Mouse (Mus musculus): ENCODE measurements around the gene Ckap5. TPM values are rescaled to one million over a fixed set of nuclear protein-coding genes. Genes with fewer than 3 reads are reported as not detected.

Gene Ckap5
- total RNA-seq, 2 experiments from 2014 or later: 119 to 125 TPM

DNA sequence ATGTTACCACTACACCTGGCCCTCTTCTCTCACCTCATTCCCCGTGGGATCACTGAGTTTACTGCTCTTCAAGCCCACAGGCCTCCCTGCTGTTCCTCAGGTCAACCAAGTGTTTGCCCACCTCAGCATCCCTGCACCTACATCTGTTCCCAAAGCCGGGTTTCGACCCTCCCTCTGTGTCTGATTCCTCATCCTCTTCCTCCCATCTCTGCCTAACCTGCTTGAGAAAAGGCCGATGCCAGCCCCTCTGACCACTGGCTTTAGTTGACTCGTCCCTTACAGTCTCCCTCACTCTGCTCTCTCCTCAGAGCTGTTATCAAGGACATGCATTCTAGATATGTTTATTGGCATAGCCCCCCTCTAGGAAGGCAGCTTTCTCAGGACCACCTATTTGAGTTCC, 100.9 kb downstream of the Ckap5 start:
- DNase-seq: no peak

DNA sequence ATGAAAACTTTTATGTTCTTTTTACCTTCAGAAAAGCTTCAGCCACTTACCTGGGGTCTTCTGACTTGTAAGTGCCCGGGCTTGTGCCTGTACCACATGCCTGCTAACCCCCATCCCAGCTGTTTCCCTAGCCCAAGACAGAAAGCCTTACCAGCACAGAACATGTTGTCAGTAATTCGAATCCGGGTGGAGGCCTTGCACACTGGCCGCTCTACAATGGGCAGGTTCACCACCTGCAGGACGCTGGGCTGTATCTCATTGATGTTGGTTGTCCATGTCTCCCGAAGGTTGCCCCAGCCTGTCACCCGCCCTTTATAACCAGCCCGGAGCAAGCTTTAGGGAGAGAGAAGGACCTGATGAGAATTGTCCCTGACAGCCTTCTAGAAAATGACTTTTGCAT, 101.6 kb downstream of the Ckap5 start:
- no peak for DNase-seq

DNA sequence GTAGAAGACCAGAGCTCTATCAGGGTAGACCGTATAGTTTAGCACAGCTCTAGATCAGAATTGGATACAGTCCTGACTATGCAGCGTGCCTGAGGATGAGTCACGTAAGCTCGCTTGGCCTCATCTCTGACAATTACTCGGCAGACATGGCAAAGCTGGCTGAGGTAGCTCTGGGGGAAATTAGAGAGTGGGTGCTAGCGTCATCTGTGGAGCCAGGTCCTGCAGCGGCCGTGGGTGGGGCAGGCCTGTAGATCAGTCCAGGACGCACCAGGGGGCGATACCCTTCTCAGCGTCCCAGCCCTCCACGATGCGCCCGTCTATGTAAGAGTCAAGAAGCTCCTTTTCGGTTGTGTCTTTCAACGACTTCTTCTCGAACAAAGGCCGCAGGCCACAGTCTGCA, 103.1 kb downstream of the Ckap5 start:
- peak; percentile 39 for DNase-seq

DNA sequence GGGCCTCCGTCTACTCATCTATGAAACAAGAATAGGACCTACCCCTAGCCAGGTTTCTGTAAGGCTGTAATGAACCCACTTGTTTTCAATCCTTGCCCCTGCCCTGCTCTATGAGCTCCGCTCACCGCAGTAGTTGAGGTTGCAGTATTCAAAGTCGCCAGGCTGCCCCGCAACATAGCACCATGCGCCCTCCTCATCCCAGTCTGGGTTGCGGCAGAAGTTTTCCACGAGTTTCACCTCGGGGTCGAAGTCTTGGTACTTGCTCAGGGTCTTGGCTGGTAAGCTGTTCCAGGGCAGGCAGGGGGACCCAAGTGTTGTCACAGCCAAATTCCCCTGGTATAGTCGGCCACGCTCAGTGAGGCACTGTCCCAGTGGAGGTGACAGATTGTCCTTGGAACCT, 103.8 kb downstream of the Ckap5 start:
- DNase-seq: no peak

DNA sequence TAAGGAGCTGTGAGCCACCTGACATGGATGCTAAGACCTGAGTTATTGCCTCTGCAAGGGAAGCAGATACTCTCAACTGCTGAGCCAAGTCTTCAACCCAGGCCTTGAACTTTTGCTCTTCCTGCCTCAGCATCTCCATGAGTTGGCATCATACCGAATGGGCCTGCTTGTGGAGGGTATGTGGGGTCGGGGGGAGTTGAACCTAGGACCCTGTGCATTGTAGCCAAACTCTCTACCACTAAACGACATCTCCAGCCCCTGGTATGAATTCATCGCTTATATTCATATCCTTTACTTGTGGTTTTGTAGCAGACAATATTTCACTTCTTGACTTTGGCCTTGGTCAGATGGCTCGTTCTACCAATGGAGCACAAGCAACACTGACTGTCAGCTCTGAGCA, 105.3 kb downstream of the Ckap5 start:
- DNase-seq: no peak

DNA sequence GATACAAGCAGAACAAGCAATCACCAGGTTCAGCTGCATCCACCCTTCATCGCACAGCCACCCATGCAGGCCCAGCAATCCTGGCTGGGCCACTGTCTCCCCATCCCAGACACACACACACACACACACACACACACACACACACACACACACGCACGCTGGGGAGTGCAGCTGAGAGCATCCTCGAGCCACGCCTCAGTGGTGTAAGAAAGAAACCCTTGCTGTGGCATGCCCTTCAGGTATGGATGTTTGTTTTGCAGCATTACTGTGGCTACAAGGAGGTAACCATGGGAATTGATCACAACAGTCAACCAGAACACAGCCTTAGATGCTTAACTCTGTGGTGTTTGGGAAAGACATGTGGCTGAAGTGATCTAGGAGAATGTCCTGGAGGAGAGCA, 105.8 kb downstream of the Ckap5 start:
- DNase-seq: no peak

DNA sequence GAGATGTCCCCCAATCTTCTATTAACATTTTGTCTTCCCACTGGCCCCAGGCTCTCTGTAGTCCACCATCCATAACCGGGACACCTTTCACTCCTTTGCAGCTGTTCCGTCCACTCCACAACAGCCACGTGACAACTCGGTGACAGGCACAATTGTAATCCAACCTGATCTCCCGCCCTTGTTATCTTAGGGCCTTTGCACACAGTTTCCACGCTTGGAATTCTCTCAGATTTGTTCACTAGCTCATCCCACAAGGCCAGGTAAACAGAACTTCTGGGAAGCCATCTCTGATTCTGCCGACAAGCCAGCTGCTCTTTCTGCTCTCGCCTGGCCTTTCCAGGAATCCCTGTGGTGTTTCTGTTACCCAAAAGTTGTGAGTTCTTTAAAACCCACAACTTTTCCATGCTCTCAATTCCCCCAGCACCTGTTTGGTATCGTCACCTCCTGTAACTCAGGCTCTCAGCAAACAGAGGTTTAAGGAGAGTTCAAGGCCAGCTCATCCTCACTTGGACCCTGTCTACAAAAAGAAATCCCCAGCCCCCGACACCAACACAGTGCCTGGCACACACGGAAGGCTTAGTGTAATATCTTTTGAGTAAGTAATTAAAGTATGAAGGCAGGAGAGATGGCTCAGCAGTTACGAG, 106.9 kb downstream of the Ckap5 start:
- DNase-seq: no peak

DNA sequence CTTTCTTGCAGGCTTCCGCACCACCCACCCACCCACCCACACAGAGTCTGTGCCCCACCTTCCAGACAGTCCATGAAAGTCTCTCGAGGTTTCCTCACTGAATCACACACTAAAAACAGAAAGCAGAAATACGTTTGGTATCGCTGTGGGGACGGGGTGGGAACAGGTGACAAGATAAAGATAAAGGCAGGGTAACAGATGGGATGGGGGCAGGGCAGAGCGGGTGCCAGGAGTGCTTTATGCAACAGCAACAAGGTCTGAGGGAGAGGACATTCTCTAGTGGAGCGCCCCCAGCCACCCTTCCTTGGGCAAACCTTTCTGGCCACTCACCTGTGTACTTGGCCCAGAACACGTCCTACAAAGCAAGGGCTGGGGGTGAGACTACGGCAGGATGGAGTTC, 108.3 kb downstream of the Ckap5 start:
- DNase-seq: no peak

DNA sequence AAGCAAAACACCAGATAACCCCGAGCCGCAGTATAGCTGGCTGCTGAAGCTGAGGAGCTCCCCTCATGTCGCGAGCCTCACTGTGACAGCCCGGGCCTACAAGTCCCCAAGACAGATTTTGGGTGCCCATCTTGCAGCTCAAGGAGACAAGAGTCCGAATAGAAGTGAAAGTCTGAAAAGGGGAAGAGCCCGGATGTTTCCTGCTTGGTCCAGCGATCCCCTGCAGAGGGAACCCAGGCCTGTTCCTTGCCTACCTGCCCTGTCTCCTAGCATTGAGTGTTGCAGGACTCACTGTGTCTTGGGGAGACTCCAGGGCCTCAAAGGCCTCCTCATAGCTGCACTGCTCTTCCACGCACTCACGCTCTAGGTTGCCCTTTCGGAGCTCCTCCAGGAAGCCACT, 108.9 kb downstream of the Ckap5 start:
- DNase-seq: no peak

DNA sequence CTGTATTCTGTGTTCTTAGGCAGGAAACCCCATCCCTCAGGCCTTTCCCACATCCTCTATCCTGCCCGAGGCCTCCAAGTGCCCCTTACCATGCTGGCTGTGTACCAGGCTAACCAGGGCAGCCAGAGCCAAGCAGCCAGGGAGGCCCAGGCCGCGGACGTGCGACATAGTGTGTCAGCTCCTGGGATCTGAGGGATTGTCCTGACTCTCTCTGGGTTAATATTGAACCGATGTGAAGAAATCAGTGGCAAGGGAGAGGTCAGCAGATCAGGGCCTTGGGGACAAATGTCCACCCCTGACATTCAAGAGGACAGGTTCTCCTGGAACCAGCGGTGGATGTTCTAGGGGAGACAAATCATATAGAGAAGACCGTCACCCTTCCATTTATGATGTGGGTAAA, 109.7 kb downstream of the Ckap5 start, which contains the start of gene F2:
TSS of gene F2 (minus strand) at position 186 of the 400 bp plus-strand sequence.
- DNase-seq: no peak

DNA sequence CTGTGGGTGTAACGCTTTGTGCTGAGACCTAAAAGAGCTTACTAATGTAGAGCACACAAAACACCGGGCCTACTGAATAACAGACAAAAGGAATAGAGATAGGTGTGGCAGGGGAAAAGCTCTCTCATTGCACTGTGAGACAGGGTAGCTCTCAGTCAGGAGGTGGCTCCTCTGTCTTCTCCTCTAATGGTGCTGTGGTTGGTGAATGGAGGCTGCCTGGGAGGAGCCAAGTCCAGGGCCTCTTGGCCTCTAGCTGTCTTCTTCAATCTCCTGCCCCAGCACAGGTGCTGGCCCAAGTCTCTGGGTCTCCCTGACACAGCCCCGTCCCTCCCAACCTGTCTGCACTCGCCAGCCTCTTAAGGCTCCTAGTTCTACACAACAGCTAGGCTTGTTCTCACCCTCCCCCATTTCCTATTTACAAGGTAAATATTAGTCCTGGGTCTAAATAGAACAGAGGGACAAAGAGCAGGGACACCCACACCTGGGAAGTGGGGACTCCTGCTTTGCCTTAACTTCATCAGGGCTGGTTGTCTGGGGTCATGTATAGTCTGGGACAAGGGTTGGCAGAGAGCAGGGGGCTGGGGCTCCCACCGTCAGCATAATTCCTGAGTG, 110.3 kb downstream of the Ckap5 start:
- DNase-seq: no peak

DNA sequence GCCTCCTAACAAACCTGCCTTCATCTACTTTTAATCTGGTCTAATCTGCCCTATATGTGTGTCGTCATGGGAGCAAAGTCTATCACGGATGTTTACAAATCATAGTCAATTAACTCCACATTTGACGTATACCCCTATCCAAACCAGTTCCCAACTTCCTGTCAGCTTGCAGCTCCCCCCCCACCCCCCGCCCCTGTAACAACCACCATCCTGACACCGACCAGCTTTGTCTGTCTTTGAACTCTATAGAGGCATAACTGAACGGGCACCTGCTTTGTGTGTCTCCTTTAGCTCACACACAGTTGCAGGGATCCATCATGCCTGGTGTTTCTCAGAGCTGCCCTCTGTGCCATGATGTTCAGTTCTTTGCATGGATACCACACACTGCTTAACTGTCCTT, 112.4 kb downstream of the Ckap5 start:
- no peak for DNase-seq

DNA sequence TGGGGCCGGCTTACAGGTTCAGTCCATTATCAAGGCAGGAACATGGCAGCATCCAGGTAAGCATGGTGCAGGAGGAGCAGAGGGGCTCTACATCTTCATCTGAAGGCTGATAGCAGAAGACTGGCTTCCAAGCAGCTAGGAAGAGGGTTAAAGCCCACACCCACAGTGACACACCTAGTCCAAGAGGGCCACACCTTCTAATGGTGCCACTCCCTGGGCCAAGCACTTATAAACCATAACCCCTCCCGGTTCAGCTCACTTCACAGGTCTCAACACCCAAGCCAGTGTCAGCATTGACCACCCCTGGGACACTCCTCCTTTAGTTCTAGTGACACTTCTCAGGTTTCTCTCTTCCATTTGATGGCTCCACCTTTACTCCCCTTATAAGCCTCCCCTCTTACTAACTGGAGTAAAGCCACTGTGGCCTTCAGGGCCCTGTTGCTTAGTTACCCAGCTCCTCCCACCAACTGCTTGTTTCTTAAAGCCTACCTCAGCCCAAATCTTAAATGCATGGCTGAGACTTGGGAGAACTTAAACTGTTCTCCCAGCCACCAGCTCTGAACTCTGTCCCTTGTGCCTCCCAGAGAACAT, 116.4 kb downstream of the Ckap5 start:
- DNase-seq: no peak

DNA sequence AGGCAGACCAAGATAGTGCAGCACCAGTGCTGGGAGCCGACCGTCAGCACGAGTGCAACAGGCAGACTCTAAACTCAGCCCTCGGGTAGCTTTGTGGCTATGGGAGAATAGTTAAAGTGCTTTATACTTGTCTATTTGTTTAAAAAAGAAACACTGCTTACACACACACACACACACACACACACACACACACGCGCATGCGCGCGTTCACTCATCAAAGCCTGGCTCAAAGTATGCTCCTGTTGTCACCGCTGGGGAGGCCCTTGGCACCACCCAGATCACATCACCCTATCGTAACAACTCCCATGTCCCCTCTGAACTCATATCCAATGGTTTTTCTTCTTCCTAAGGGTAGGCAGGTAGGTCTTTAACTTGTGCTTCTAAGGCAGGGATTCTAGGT, 117.5 kb downstream of the Ckap5 start:
- DNase-seq: no peak

DNA sequence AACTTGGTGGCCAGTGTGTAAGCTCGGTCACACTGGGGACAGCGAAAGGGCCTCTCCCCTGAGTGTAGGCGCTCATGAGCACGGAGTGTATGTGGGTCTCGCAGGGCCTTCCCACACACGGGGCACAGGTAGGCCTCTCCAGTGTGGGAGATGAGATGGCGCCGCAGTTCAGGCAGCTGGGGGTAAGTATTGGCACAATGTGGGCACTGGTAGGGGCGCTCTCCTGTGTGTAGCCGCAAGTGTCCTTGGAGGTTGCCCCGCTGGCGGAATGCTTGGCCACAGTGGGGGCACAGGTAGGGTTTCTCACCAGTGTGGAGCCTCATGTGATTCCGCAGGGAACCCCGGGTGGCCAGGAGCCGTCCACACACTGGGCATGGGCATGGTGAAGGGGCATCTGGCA, 118.8 kb downstream of the Ckap5 start:
- DNase-seq: no peak

DNA sequence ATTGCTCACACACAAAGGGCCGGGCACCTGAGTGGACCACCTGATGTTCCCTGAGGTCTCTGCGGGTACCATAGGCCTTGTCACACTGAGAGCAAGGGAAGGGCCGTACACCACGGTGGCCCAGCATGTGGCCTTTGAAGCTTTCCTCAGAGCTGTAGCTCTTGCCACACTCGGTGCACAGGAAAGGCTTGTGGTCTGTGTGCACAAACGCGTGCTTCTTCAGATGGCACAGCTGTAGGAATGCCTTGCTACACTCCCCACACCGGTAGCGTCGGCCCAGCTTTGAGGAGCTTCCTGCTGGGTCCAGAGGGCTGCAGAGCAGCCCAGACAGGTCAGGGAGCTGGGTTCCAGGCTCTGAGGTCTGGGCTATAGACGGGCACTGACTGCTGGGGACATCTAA, 119.2 kb downstream of the Ckap5 start:
- no peak for DNase-seq

DNA sequence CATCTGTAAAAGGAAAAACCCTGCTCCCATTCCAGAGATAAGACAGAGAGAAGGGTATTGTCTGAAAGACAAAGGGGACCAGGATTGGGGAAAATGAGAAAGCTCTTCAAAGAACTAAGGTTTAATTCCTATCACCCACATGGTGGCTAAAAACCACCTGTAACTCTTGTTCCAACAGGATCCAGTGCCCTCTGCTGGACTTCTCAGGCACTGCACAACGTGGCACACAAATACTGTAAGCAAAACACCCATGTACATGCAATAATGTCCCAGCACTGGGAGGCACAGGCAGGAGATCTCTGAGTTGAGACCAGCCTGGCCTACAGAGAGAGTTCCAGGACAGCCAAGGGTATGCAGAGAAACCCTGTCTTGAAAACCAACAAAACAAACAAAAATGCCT, 120.2 kb downstream of the Ckap5 start:
- DNase-seq: peak in 1 of 2 experiments; percentile 27

DNA sequence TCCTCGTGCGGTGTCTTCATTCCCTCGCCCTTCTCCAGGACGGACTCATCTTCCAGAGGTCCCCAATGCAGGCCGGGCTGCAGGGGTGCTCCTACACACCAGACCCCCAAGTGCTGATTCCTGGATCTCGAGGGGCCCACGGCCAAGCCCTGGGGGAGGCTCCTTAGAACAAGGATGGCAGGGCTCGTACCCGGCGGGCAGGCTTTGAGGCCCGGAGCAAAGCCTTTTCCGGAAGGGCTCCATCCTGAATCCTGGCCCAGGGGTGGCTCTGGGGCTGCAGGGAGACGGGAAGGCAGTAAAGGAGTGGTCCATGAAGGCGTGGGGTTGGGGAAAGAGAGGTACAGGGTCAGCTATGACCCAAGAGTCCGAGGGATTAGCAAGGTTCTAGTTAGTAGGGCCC, 122.6 kb downstream of the Ckap5 start:
- no peak for DNase-seq

DNA sequence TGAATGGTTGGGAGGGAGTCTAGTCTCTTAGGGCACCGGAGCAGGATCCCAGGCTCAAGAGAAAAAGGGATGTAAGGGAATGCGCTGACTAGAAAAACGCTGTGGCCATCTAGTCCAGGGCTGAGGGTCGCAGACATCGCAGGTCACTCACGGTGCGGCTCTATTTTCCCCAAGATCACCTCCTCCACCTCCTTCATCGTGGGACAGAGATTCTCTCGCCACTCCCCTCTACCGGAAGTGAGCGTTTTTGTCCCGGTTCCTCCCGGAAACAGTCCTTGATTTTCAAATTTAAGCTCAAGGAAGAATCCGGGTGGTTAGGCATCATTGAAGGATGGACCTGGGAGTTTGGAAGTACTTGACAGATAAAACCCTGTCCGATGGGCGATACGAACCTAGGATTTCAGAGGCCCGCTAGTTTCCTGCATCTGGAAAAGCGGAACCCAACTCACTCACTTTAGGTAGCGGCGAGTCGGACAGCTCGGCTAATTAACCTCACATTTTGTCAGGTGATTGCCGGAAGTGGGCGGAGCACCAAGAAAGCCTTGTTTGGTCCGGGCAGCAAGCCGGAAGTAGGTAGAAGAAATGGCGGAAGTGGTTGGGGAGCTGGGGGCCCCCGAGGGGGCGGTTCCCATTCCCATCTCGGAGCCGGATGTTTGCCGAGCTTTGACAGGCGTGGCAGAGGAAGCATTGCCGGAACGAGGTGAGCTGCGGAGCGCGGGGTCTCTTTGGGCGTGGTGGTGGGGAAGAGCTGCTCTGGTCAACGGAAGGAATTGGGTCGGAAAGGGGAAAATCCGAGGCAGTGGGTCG, 123.2 kb downstream of the Ckap5 start, which contains the start of the genes Zfp408 and Arhgap1:
TSS of gene Zfp408 (minus strand) at position 239 of the 807 bp plus-strand sequence.
TSS of gene Arhgap1 (plus strand) at position 308 of the 807 bp plus-strand sequence.
- peak; percentile 93 to 95 for DNase-seq

DNA sequence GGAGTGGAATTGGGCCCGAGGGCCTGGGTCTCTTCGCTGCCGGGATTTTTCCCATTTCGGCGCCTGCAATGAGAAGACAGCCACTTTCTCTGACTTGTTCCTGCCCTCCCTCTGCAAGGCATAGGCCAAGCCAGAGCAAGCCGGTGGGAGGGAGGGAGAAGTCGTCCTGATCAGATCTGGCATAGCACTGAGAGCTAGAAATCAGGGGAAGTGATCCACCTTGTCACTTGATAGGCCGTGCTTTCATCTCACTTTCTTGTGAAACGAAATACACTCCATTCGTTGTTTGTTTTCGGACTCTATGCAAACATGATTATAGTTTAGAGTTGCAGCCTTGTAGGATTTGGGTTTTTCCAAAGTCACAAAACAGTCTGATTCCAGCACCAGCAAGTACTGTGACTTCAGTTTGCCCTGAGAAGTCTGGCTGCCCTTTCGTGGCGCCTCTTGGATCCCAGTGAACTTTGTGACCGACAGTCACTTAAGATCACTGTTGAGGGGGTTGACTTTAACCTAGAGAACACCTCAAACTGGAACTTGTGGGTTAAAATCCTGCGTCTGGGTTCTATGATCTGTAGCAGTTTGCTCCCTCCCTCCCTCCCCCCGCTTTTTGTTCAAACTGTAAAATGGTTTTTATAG, 123.9 kb downstream of the Ckap5 start:
- DNase-seq: no peak

DNA sequence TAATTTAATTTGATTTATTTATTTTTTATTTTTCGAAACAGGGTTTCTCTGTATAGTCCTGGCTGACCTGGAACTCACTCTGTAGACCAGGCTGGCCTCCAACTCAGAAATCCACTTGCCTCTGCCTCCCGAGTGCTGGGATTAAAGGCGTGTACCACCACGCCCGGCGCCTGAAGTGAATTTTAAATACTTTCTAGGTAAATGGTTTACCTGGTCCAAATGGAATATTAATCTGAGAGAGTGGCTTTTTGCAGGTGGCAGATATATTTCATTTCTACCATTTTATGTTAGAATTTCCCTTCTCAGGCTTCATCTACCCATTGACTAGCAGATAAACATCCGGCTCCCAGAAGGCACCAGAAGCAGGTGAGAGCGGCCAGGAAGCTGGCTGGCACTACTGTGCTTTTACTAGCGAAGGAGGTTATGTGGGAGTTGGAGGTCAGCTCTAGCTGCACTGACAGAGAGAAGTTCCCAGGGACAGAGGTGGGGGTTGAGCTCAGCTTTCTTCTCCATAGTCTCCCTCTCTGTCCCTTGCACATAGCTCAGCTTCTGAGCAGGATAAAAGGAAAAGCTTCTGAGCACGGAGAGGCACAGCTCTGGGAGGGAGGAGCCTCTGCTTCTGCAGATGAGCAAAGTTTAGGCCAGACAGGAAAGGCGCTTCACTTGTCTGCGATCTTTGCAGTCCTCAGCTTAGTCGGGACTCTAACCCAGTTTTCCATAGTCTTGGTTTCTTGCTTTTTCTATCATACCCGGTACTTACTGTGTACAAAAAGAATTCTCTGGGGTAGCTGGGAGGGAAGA, 125.1 kb downstream of the Ckap5 start:
- no peak for DNase-seq

DNA sequence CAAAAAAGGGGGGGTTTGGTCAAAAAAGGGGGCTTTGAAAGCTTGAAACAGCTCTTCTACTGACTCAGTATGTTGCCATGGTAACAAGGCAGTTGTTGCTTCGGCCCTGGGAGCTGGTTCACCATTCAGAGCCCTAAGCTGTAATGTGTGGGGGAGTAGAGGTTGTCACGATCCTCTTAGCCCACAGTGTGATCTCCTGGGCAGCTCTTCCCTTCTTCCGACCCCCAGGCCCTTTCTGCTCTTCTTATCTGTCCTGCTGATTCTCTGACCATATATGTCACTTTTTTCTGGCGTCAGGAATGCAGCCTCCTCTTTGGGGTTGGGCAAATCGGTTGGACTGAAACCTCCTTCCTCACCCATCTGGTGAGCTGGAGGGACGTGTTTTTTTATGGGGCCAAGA, 126.3 kb downstream of the Ckap5 start:
- DNase-seq: peak in 1 of 2 experiments; percentile 29
